Mouse (Mus musculus): Measurements from ENCODE around the gene Slc22a17. TPM values are rescaled to one million over a fixed set of nuclear protein-coding genes. Genes with fewer than 3 reads are reported as not detected.
"Not testable (repeated sequence)": the region's sequence is repeated elsewhere in the genome, so short reads cannot be mapped to it uniquely, and the experiment has no call there.

Slc22a17 gene
- total and polyA plus RNA-seq, 2 experiments from 2014 or later, result 369 to 606 TPM

DNA sequence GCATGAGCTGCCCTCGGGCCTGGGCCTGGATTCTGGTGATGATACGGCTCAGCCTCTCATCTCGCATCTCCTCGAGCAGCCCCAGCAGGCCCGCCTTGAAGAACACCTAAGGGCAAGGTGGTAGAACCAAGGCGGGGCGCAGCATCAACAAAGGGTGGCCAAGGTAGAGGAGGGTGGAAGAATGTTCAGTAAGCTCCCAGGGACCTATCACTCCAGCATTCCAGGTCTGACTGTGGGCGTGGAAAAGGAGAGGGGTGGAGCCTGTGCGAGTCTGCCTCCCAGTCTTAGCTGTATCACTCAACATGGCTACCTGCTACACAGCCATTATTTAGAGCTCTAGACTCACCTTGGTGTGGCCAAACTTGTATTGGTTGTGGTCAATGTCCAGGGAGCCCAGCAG lies 43.6 kb upstream of the Slc22a17 start:
- DNase-seq (ENCODE audit: low spot score), result no peak
- Histone ChIP-seq H3K4me3 (ENCODE audit: low read length) (no peak overlapping the region), H3K27me3 (ENCODE audit: insufficient read depth, low read length) (no peaks in the 10 kb centered on the region), H3K4me1 (ENCODE audit: insufficient read depth, low read length) (no peaks in the 10 kb centered on the region), H3K9ac (replicated peaks; ENCODE audit: low read length) (no peak overlapping the region), H3K27ac (no peak overlapping the region), H3K36me3 (ENCODE audit: insufficient read depth, low read length) (no peaks in the 10 kb centered on the region), H3K9me3 (ENCODE audit: low read length) (no peaks in the 10 kb centered on the region), H3K4me2 (ENCODE audit: low read depth, low read length) (no peak overlapping the region)
- no peak for ATAC-seq
- WGBS, result 90% methylated on average over 9 of the region's 9 CpGs
- TF ChIP-seq CTCF (IDR thresholded peaks at IDR 0.05; ENCODE audit: low read depth), result no peak

DNA sequence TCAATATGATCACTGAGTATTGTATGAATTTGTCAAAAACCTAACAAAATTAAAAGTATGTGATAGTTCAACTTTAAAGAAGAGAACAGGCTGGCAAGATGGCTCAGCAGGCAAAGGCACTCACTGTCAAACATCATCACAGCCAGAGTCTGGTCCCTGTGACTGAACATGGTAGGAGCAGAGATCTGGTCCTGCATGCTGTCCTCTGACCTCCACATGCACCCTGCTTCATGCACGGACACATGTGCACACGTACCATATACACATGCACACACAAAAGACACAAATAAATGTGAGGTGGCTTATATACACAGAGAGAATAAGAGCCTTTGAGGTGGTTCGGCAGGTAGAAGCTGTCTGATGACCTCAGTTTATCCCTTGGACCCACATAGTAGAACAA lies 42.5 kb upstream of the Slc22a17 start:
- no peak for DNase-seq (ENCODE audit: low spot score)
- no peaks in the 10 kb centered on the region for H3K27me3 ChIP-seq (ENCODE audit: insufficient read depth, low read length)
- no peaks in the 10 kb centered on the region for H3K4me1 ChIP-seq (ENCODE audit: insufficient read depth, low read length)
- H3K9me3 ChIP-seq (ENCODE audit: low read length), result no peaks in the 10 kb centered on the region
- no peaks in the 10 kb centered on the region for H3K36me3 ChIP-seq (ENCODE audit: insufficient read depth, low read length)
- TF ChIP-seq CTCF (IDR thresholded peaks at IDR 0.05; ENCODE audit: low read depth), result no peak
- H3K4me2 ChIP-seq (ENCODE audit: low read depth, low read length), result no peak overlapping the region
- no peak for ATAC-seq
- no peak overlapping the region for H3K9ac ChIP-seq (replicated peaks; ENCODE audit: low read length)
- H3K27ac ChIP-seq, result no peak overlapping the region
- 85% methylated on average over 3 of the region's 3 CpGs for WGBS
- no peak overlapping the region for H3K4me3 ChIP-seq (ENCODE audit: low read length)

DNA sequence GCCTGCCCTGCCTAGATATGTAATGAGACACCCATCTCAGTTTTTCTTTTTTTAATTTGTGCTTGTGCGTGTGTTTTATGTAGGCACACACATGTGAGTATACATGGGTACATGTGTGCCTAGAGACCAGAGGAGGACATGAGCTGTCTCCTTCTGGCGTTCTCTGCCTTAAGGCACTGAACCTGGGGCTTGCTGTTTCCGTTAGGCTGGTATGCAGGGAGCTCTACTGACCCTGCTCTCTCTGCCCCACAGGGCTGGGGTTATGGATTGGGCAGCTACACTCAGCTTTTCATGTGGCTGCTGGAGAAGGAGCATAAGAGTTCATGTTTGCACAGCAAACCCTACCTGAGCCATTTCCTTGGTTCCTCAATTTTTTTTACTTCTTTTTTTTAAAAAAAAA lies 41.5 kb upstream of the Slc22a17 start:
- DNase-seq (ENCODE audit: low spot score) (no peak), ATAC-seq (no peak)
- H3K9me3 ChIP-seq (ENCODE audit: low read length), result no peaks in the 10 kb centered on the region
- 78% methylated on average over 3 of the region's 3 CpGs for WGBS
- TF ChIP-seq CTCF (IDR thresholded peaks at IDR 0.05; ENCODE audit: low read depth), result no peak
- no peak overlapping the region for H3K4me3 ChIP-seq (ENCODE audit: low read length)
- no peak overlapping the region for H3K9ac ChIP-seq (replicated peaks; ENCODE audit: low read length)
- H3K36me3 ChIP-seq (ENCODE audit: insufficient read depth, low read length), result no peaks in the 10 kb centered on the region
- H3K27me3 ChIP-seq (ENCODE audit: insufficient read depth, low read length), result no peaks in the 10 kb centered on the region
- no peaks in the 10 kb centered on the region for H3K4me1 ChIP-seq (ENCODE audit: insufficient read depth, low read length)
- no peak overlapping the region for H3K4me2 ChIP-seq (ENCODE audit: low read depth, low read length)
- no peak overlapping the region for H3K27ac ChIP-seq

DNA sequence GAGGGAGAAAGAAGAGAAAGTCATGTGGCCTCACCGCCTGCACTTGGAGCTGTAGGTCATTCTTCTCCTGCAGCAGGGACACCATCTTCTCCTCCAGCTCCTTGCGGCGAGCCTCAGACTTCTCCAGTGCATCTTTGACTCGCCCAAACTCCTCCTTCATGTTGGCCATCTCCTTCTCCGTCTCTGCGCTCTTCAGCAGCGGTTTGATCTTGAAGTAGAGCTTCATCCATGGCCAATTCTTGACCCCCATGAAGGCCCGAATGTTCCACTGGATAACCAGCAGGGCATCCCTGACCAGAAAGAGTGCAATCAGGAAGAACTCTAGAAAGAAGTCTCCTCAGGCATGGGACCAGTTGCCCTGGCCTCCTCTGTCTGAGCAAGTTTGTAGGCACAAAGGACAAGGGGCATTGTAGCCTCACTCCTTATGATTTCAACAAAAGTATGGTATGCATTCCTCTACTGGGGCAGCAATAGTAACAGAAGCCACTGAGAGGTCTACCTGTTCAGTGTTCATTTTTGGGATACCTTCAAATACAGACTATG lies 40.8 kb upstream of the Slc22a17 start:
- DNase-seq (ENCODE audit: low spot score) (no peak), ATAC-seq (no peak)
- TF ChIP-seq CTCF (IDR thresholded peaks at IDR 0.05; ENCODE audit: low read depth), result no peak
- WGBS, result 83% methylated on average over 8 of the region's 8 CpGs
- Histone ChIP-seq H3K27me3 (ENCODE audit: insufficient read depth, low read length) (no peaks in the 10 kb centered on the region), H3K9me3 (ENCODE audit: low read length) (no peaks in the 10 kb centered on the region), H3K9ac (replicated peaks; ENCODE audit: low read length) (no peak overlapping the region), H3K4me3 (ENCODE audit: low read length) (no peak overlapping the region), H3K27ac (no peak overlapping the region), H3K4me1 (ENCODE audit: insufficient read depth, low read length) (no peaks in the 10 kb centered on the region), H3K4me2 (ENCODE audit: low read depth, low read length) (no peak overlapping the region), H3K36me3 (ENCODE audit: insufficient read depth, low read length) (no peaks in the 10 kb centered on the region)

DNA sequence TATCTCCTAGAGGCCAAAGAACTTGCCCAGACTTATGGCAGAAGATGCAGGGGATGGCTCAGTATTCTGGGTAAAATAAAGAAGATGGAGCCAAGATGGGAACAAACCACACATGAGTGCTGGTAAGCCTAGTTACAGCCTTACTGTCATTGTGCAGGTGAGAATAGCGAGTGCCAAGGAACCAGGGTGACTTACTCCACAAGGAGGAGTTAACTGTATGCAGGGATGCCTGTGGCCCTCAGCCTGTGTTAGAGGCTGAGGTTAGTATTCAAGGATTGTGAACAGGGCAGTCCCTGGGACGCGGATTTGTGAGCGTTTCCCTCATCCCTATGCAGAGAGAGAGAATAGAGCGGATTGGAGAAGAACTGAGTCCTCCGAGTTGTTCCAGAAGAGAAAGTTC lies 38.7 kb upstream of the Slc22a17 start:
- TF ChIP-seq CTCF (IDR thresholded peaks at IDR 0.05; ENCODE audit: low read depth), result no peak
- Histone ChIP-seq H3K27me3 (ENCODE audit: insufficient read depth, low read length) (no peaks in the 10 kb centered on the region), H3K4me1 (ENCODE audit: insufficient read depth, low read length) (no peaks in the 10 kb centered on the region), H3K4me3 (ENCODE audit: low read length) (no peak overlapping the region), H3K27ac (no peak overlapping the region), H3K4me2 (ENCODE audit: low read depth, low read length) (no peak overlapping the region), H3K36me3 (ENCODE audit: insufficient read depth, low read length) (no peaks in the 10 kb centered on the region), H3K9ac (replicated peaks; ENCODE audit: low read length) (no peak overlapping the region), H3K9me3 (ENCODE audit: low read length) (no peaks in the 10 kb centered on the region)
- whole genome bisulfite sequencing, result 88% methylated on average over 6 of the region's 6 CpGs
- DNase-seq (ENCODE audit: low spot score) (no peak), ATAC-seq (no peak)

DNA sequence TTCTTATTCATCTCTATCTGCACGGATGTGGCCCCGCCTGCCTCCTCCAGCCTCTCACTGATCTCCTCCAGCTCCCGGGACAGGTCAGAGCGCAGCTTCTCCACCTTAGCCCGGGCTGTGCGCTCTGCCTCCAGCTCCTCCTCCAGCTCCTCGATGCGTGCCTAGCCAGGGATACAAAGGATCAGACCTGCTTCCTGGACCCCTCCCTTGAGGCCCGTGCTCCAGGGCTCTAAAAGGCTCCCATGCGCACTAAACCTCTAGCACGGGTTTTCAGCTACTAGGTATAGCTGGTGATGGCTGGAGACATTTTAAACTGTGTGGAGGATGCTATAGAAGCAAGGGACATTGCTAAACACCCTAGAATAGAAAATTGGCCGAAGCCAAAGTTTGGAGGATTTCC lies 37.6 kb upstream of the Slc22a17 start:
- Histone ChIP-seq H3K27ac (no peak overlapping the region), H3K4me2 (ENCODE audit: low read depth, low read length) (no peak overlapping the region), H3K4me3 (ENCODE audit: low read length) (no peak overlapping the region), H3K27me3 (ENCODE audit: insufficient read depth, low read length) (no peaks in the 10 kb centered on the region), H3K9ac (replicated peaks; ENCODE audit: low read length) (no peak overlapping the region), H3K36me3 (ENCODE audit: insufficient read depth, low read length) (no peaks in the 10 kb centered on the region), H3K4me1 (ENCODE audit: insufficient read depth, low read length) (no peaks in the 10 kb centered on the region), H3K9me3 (ENCODE audit: low read length) (no peaks in the 10 kb centered on the region)
- ATAC-seq (no peak), DNase-seq (ENCODE audit: low spot score) (no peak)
- WGBS, result 63% methylated on average over 12 of the region's 12 CpGs
- no peak for TF ChIP-seq CTCF (IDR thresholded peaks at IDR 0.05; ENCODE audit: low read depth)

DNA sequence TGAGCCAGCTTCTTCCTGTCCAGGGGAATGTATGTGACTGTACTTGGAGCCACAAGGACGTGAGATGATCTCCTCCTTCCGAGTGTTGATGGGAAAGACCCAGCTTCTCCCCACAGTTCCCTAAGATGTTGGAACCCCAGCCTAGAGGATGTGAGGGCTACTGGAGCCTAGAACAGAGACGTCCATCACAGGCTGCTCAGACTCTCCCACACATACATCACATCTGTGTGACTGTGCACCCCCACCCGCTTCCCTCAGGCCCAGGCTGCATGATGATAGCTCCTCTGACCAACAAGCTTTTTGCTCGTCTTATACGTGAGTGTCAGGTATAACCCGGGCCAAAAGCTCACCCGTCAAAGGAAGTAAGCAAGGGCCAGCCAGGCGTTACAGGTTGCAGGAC lies 35.8 kb upstream of the Slc22a17 start:
- no peaks in the 10 kb centered on the region for H3K4me1 ChIP-seq (ENCODE audit: insufficient read depth, low read length)
- WGBS, result 92% methylated on average over 9 of the region's 9 CpGs
- no peak overlapping the region for H3K4me3 ChIP-seq (ENCODE audit: low read length)
- H3K36me3 ChIP-seq (ENCODE audit: insufficient read depth, low read length), result no peaks in the 10 kb centered on the region
- H3K9me3 ChIP-seq (ENCODE audit: low read length), result no peaks in the 10 kb centered on the region
- ATAC-seq (no peak), DNase-seq (ENCODE audit: low spot score) (no peak)
- H3K27ac ChIP-seq, result no peak overlapping the region
- no peak overlapping the region for H3K9ac ChIP-seq (replicated peaks; ENCODE audit: low read length)
- H3K27me3 ChIP-seq (ENCODE audit: insufficient read depth, low read length), result no peaks in the 10 kb centered on the region
- no peak for TF ChIP-seq CTCF (IDR thresholded peaks at IDR 0.05; ENCODE audit: low read depth)
- no peak overlapping the region for H3K4me2 ChIP-seq (ENCODE audit: low read depth, low read length)

DNA sequence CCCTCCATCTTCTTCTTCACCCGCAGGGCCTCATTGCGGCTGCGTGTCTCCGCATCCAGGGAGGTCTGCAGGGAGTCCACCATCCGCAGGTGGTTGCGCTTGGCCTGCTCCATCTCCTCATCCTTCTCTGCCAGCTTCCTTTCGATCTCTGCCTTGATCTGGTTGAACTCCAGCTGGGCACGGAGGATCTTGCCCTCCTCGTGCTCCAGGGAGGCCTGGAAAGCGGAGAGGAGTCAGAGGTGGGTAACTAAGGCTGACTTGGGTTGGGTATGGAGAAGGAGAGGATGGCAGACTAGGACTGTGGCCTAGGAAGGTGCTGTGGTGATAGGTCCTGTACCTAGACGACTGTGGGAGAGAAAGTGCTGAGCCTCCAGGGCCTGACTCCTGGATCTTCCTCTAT lies 34.1 kb upstream of the Slc22a17 start:
- not testable (repeated sequence) for H3K9ac ChIP-seq (replicated peaks; ENCODE audit: low read length); H3K27ac ChIP-seq; H3K4me1 ChIP-seq (ENCODE audit: insufficient read depth, low read length); H3K27me3 ChIP-seq (ENCODE audit: insufficient read depth, low read length); H3K4me3 ChIP-seq (ENCODE audit: low read length); H3K4me2 ChIP-seq (ENCODE audit: low read depth, low read length); H3K36me3 ChIP-seq (ENCODE audit: insufficient read depth, low read length); H3K9me3 ChIP-seq (ENCODE audit: low read length); DNase-seq (ENCODE audit: low spot score); ATAC-seq
- WGBS, result 81% methylated on average over 10 of the region's 11 CpGs

Data from hindbrain, postnatal 0 days (tissue).